Mouse (Mus musculus) ovary, postnatal 10 days (tissue): ENCODE measurements at regions not wholly inside any gene's neighbourhood (a gene's known extent, or its start where the extent isn't known, plus 50 kb on each side); places are given as distances from the start of the nearest gene placed in this dataset.
"Not testable (repeated sequence)": the region's sequence is repeated elsewhere in the genome, so short reads cannot be mapped to it uniquely, and the experiment has no call there.

Source experiments
- DNase-seq: peaks from one replicate; pipeline ENCODE4 v3.0.0; 2022; ENCODE audit warnings: low spot score

DNA sequence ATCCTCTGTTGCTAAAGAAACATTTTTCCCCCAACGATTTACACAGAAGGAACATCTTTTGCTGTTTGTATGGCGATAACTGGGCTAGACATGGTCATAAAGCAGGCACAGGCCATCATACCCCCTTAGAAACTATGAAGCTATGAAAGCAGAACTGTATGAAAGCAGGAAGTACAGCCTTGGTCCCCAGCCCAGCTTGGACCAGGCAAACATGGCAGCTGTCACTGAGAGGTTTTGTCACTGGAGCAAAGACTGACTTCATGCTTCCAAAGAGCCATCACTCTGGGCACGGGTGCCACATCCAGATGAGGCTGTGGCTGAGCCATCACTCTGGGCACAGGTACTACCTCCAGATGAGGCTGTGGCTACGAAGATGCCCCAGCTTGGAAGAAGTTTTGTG, 276.8 kb upstream of the Kdm8 start:
- no peak for DNase-seq

DNA sequence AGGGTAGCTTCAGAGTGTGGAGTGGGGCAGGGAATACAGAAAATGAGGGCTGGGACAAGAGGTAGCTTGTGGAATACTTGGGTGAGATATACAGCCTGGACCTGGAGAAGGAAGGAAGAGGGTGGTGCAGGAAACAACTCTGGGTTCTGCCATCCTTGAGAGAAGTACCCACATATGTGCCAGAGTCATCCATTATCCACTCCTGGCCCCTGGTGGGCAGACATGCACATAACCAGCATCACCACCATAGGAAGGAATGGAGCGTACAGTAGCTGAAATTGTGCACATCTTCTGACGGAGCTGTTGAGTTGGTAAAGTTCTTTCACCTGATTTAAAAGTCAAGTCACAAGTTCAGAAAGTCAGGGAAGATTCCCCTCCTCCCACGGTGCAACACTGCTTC, 262.9 kb upstream of the Kdm8 start:
- DNase-seq, result no peak

- DNase-seq, result no peak
Measured at GRCm38 (mm10) chr7:125182266-125182665, 262.2 kb upstream of the Kdm8 start.

DNA sequence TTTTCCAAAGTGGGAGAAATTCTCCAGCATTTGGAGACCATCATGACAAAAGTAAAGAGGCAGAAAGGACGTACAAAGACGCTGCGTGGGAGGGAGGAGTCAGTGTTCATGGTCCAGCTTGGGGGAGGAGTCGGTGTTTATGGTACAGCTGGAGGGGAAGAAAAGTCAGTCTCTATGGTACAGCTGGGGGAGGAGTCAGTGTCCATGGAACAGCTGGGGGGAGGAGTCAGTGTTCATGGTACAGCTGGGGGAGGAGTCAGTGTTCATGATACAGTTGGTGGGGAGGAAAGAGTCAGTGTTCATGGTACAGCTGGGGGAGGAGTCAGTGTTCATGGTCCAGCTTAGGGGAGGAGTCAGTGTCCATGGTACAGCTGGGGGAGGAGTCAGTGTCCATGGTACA, 261.5 kb upstream of the Kdm8 start:
- not testable (repeated sequence) for DNase-seq

- DNase-seq, result no peak
Measured at GRCm38 (mm10) chr7:125185037-125185679, 259.3 kb upstream of the Kdm8 start.

DNA sequence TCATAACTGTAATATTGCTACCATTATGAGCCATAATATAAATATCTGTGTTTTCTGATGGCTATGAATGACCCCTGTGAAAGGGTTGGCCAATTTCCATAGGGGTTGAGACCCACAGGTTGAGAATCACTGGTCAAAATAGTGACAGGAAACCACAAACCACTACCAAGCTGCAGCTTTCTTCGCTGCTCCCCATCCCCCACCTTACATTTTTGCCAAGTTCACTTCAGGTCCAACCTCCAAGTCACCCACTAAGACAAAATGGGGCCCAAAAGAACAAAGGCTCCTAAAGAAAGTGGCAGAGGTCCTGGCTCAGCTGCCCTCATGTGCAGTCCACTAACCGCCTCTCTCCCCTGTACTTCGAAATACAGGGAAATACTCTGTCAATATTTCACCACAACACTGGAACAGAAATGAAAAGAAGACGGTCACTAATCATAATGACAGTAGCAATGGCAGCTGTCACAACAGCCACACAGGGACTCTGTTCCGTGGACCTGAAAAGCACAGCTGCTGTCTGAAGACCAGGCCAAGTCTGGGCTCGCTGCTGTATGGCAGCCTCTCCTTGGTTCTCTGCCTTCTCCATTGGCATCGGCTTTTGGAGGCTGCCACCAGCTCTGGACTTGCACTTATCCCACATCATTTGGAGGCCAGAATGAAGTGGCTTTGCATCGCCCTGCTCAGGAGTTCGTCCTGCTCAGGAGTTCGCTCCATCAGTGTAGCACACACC, 257.3 kb upstream of the Kdm8 start:
- no peak for DNase-seq

DNA sequence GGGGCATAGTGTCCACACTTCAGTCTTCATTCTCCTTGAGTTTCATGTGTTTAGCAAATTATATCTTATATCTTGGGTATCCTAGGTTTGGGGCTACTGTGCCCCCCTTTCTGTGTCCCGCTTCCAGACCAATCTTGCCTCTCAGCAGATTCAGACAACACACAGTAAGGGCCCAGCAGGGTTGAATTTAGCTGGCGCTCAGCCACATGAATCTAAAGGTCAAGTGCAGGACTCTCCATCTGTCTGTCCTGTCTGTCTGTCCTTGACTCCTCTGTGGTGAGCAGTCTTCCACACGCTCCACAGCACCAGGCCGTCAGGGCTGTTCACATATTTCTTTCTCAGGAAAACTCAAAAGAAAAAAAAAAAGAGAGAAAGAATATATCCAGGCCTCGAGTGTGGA, 255.5 kb upstream of the Kdm8 start:
- DNase-seq, result no peak

GRCm38 (mm10) chr7:125190067-125190466, 254.4 kb upstream of the Kdm8 start:
- no peak for DNase-seq

GRCm38 (mm10) chr7:125191313-125191712, 253.2 kb upstream of the Kdm8 start:
- DNase-seq, result no peak

GRCm38 (mm10) chr7:125211346-125211973, 233.0 kb upstream of the Kdm8 start:
- DNase-seq, result no peak

GRCm38 (mm10) chr7:125214036-125214435, 230.4 kb upstream of the Kdm8 start:
- no peak for DNase-seq

- no peak for DNase-seq
Measured at GRCm38 (mm10) chr7:125217630-125218029, 226.8 kb upstream of the Kdm8 start.

DNA sequence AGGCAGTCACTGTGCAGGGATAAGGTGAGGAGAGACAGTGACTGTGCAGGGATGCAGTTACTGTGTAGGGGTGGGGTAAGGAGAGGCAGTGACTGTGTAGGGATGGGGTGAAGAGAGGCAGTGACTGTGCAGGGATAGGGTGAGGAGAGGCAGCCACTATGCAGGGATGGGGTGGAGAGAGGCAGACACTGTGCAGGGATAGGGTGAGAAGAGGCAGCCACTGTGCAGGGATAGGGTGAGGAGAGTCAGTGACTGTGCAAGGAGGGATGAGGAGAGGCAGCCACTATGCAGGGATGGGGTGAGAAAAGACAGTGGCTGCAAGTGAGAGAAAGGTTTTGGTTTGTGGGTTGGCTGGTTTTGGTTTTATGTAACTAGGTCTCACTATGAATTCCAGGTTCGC, 221.8 kb upstream of the Kdm8 start:
- no peak for DNase-seq

DNA sequence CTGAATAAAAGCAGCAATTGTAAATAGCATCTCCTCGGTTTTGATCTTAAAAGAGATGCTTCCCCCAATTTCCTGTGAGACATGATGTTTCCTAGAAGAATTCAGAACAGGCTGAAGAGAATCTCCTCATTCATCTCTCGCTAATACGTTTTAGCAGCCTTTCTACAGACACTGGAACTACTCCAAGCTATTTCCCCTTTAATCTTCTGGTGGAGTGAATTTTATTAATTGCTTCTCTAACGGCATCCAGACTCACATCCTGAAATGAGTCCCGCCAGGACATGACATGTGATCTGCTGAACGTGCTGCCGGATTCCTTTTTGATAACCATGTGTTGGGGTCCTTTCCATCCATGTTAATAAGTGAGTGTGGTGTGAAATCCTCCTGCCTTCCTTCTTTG, 209.6 kb upstream of the Kdm8 start:
- no peak for DNase-seq

DNA sequence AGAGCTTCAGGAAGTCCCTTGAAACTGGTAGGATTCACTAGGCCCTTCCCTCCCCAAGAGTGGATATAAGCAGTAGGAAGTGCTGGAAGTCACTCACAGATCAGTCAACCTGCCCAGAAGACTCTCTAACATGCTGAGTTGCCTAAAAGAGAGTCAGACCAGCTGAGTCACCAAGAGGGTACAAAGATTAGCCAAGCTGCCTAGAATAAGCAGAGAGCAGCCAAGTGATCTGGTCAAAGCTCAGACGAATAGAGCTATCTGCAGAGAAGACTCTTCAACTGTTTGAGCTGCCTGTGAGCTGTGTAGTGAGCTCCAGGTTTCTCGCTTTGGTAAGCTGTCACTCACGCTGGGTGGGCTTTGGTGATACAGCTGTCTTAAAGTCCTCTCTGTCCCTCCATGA, 207.4 kb upstream of the Kdm8 start:
- DNase-seq, result no peak

- no peak for DNase-seq
Measured at GRCm38 (mm10) chr7:125243021-125243420, 201.5 kb upstream of the Kdm8 start.

DNA sequence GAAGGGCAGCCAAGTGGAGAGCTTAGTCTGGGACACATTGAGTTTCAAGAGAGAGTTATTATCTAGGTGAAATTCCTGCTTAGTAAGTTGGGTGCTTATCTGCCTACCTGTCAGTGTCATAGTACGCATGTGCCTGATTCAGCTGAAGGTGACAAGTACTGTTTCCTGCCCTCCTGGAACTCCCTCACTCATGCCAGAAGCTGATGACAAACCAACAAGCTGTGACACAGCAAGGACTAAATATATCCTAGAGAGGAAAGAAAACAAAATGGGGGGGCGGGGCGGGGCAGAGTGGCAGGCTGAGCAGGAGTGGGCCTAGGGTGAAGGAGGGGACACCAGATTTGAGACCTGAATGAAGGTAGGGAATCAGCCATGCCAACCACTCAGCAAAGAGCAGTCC, 196.1 kb upstream of the Kdm8 start:
- DNase-seq, result no peak

- DNase-seq, result no peak
Measured at GRCm38 (mm10) chr7:125250385-125250784, 194.1 kb upstream of the Kdm8 start.

DNA sequence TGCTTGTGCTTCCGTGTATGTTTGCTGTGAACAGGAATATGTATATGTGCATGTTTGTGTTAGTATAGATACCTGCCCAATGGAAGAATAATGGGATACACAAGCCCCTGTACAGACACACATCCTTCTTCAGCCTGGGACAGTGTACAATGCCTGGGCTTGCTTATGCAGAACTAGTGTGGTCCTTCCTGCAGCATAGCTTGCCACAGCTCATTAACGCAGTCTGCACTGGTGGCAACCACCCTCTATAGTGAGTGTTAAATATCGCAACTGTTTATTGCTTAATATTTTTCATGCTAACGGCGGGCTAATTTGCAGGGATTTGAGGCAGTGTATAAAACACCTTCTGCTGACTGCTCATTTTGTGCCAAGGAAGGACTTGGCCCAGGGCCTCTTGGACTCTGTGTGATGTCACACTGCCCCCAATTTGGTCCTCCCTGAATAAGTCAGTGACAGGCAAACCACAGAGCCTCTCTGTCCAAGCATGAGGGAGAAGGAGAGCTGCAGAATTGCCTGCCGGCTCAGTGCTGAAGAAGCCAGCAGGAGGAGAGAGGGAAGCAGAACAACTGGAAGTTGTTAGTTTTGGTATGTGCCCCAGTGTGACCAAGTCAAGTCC, 193.4 kb upstream of the Kdm8 start:
- no peak for DNase-seq

- no peak for DNase-seq
Measured at GRCm38 (mm10) chr7:125254302-125254701, 190.2 kb upstream of the Kdm8 start.

- no peak for DNase-seq
Measured at GRCm38 (mm10) chr7:125259016-125259415, 185.5 kb upstream of the Kdm8 start.

GRCm38 (mm10) chr7:125262133-125262532, 182.3 kb upstream of the Kdm8 start:
- no peak for DNase-seq
